Mouse (Mus musculus): ENCODE measurements around the gene Mthfs. TPM values are rescaled to one million over a fixed set of nuclear protein-coding genes. Genes with fewer than 3 reads are reported as not detected.

Mthfs gene
- polyA plus RNA-seq, 1 experiment from 2014 or later: 33.1 TPM

Other genes starting within 250 kb of the Mthfs start
- gene Trim43b, start 117.8 kb upstream of the Mthfs start, polyA plus RNA-seq (2015; fragmentation: Nextera tagmentation; extraction: Ambion mirVana): 0.06 and 0.08 TPM in 2 replicates
- gene Bcl2a1b, start 11.5 kb upstream of the Mthfs start, polyA plus RNA-seq (2015; fragmentation: Nextera tagmentation; extraction: Ambion mirVana): 48.8 and 53.4 TPM in 2 replicates
- 6.0 and 6.9 TPM in 2 replicates for gene Gm29094, start 11.3 kb upstream of the Mthfs start, polyA plus RNA-seq (2015; fragmentation: Nextera tagmentation; extraction: Ambion mirVana)